Mouse (Mus musculus): ENCODE results near the gene Gcsh.

DNA sequence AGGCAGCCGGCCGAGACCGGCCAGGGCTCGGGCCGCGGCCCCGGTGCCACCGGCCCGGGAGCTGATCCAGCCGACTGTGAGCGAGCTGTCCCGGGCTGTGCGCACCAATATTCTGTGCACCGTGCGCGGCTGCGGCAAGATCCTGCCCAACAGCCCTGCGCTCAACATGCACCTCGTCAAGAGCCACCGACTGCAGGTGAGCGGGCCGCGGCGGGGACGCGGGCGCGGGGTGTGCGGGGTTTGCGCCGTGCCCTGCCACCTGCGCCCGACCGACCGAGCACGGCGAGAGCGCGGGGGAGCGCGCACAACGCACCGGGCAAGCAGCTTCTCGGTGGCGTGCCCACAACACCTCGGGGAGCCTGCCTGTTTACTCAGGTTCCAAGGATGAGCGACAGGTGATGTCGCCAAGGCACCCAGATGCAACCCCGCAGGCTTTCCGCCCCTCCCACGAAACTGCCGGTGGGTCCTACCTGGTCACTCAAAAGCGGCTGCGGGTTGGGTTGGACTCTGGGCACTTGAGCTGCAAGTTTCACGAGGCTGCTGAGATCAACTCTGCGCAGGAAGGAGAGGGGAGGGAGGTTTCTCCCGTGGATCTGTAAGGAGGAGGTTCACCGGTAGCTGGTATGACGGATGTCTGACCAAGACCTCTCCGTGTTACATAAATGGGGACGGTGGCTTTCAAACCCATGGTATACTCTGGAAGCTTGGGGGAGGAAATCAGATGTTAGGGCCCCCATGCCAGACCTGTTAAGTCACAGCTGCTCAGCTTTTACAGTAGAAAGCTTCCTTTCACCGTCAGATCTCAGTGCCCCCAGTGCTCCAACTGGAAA lies 49.6 kb downstream of the Gcsh start:
- TF ChIP-seq CTCF (conservative IDR thresholded peaks at IDR 0.05; ENCODE audit: low read length), result no peak
- TF ChIP-seq NANOG (IDR thresholded peaks at IDR 0.05; ENCODE audit: borderline replicate concordance, low read length), result no peak
- TF ChIP-seq POU5F1 (IDR thresholded peaks at IDR 0.05; ENCODE audit: borderline replicate concordance, low read length), result no peak

All from E14TG2a.4 (cell line).